Mouse (Mus musculus) adrenal gland, adult 2 months (tissue): ENCODE results near the gene Cfap36. TPM values are rescaled to one million over a fixed set of nuclear protein-coding genes. Genes with fewer than 3 reads are reported as not detected.

ENCODE experiments used
- DNase-seq: peaks from one replicate; pipeline ENCODE4 v3.0.0; 2021
- long read RNA-seq: library from polyadenylated mRNA; stranded (forward); transcript quantifications from one replicate; pipeline ENCODE4 v2.0.0, GENCODE M21; 2021
- polyA plus RNA-seq: library from polyadenylated mRNA; depleted of rRNA; stranded (reverse); fragments of >200 nt; gene quantifications from 2 replicates; pipeline ENCODE4 v1.2.3, GENCODE M21; 2012; rRNA removed
- total RNA-seq, 2 experiments: library from RNA; stranded (reverse); gene quantifications; 2 replicates each; pipeline ENCODE4 v1.2.3; 2021

The Cfap36 gene
- 10 to 100 TPM; 49.4 to 73.9 TPM for total RNA-seq
- polyA plus RNA-seq: 1.9 and 4.3 TPM in 2 replicates
- long read RNA-seq, transcript Cfap36-201 (10 exons, 1,664 nt): major isoform, 51 of 57 reads
- long read RNA-seq, partial matches to known transcripts: 2 of 57 reads
- long read RNA-seq, other reads (novel, unspliced or antisense): 3 of 57 reads

- DNase-seq: peak; percentile 94
Measured at GRCm38 (mm10) chr11:29246883-29247650, at the start of gene Cfap36. Gene Cfap36 (minus strand): TSS chr11:29247409.

- DNase-seq: no peak
Measured at GRCm38 (mm10) chr11:29287305-29287704, 40.1 kb upstream of the Cfap36 start.

GRCm38 (mm10) chr11:29286040-29286439, 38.8 kb upstream of the Cfap36 start:
- no peak for DNase-seq

GRCm38 (mm10) chr11:29274758-29275157, 27.5 kb upstream of the Cfap36 start:
- no peak for DNase-seq

- DNase-seq: peak; percentile 58
Measured at GRCm38 (mm10) chr11:29267824-29268223, 20.6 kb upstream of the Cfap36 start.

GRCm38 (mm10) chr11:29254643-29255042, 7.4 kb upstream of the Cfap36 start:
- no peak for DNase-seq

- no peak for DNase-seq
Measured at GRCm38 (mm10) chr11:29248386-29248785, 1.2 kb upstream of the Cfap36 start.

- no peak for DNase-seq
Measured at GRCm38 (mm10) chr11:29247725-29248124, 516 bp upstream of the Cfap36 start.

GRCm38 (mm10) chr11:29245988-29246387, 1.2 kb downstream of the Cfap36 start:
- DNase-seq: no peak

GRCm38 (mm10) chr11:29241961-29242360, 5.2 kb downstream of the Cfap36 start:
- no peak for DNase-seq

- no peak for DNase-seq
Measured at GRCm38 (mm10) chr11:29239353-29239752, 7.9 kb downstream of the Cfap36 start.

- DNase-seq: peak; percentile 65
Measured at GRCm38 (mm10) chr11:29238551-29238950, 8.7 kb downstream of the Cfap36 start.

- DNase-seq: no peak
Measured at GRCm38 (mm10) chr11:29238047-29238446, 9.2 kb downstream of the Cfap36 start.

GRCm38 (mm10) chr11:29237364-29237763, 9.8 kb downstream of the Cfap36 start:
- DNase-seq: no peak

GRCm38 (mm10) chr11:29233569-29233968, 13.6 kb downstream of the Cfap36 start:
- no peak for DNase-seq

GRCm38 (mm10) chr11:29228957-29229356, 18.3 kb downstream of the Cfap36 start:
- DNase-seq: no peak

- DNase-seq: no peak
Measured at GRCm38 (mm10) chr11:29224754-29225153, 22.5 kb downstream of the Cfap36 start.

GRCm38 (mm10) chr11:29222310-29222709, 24.9 kb downstream of the Cfap36 start:
- no peak for DNase-seq

GRCm38 (mm10) chr11:29219055-29219454, 28.2 kb downstream of the Cfap36 start:
- DNase-seq: no peak

GRCm38 (mm10) chr11:29216196-29216595, 31.0 kb downstream of the Cfap36 start:
- DNase-seq: no peak

GRCm38 (mm10) chr11:29209774-29210173, 37.4 kb downstream of the Cfap36 start:
- DNase-seq: no peak

- DNase-seq: no peak
Measured at GRCm38 (mm10) chr11:29203653-29204052, 43.6 kb downstream of the Cfap36 start.

- DNase-seq: no peak
Measured at GRCm38 (mm10) chr11:29188981-29189380, 58.2 kb downstream of the Cfap36 start.

GRCm38 (mm10) chr11:29181751-29182150, 65.5 kb downstream of the Cfap36 start:
- no peak for DNase-seq
